Mouse (Mus musculus): ENCODE data around the gene Aoc3. TPM values are rescaled to one million over a fixed set of nuclear protein-coding genes. Genes with fewer than 3 reads are reported as not detected.
"Not testable (repeated sequence)": the region's sequence is repeated elsewhere in the genome, so short reads cannot be mapped to it uniquely, and the experiment has no call there.

The Aoc3 gene
- 100 to 1,000 TPM in 1 of 2 experiments, 10 to 100 TPM in 1; 40.0 to 124 TPM for total RNA-seq (2021)
- long read RNA-seq, experiment 1, full-length matches to known transcripts: 47 of 58 reads
- long read RNA-seq, experiment 1, partial matches to known transcripts: 9 of 58 reads
- long read RNA-seq, experiment 1, other reads (novel, unspliced or antisense): 2 of 58 reads
- long read RNA-seq, experiment 2, full-length matches to known transcripts: 1 of 12 reads
- long read RNA-seq, experiment 2, partial matches to known transcripts: 10 of 12 reads
- long read RNA-seq, experiment 2, other reads (novel, unspliced or antisense): 1 of 12 reads

GRCm38 (mm10) chr11:101330371-101330924, at the start of gene Aoc3:
Gene Aoc3 (plus strand): TSS chr11:101330605.
- DNase-seq (ENCODE audit: low spot score in 2 of 2): no peak

GRCm38 (mm10) chr11:101280837-101281236, 49.6 kb upstream of the Aoc3 start:
- no peak for DNase-seq (ENCODE audit: low spot score in 2 of 2)

- no peak for DNase-seq (ENCODE audit: low spot score in 2 of 2)
These were observed 47.5 kb upstream of the Aoc3 start for GRCm38 (mm10) chr11:101282896-101283295.

GRCm38 (mm10) chr11:101283805-101284204, 46.6 kb upstream of the Aoc3 start:
- no peak for DNase-seq (ENCODE audit: low spot score in 2 of 2)

- peak; percentile 49 to 50 for DNase-seq (ENCODE audit: low spot score in 2 of 2)
These were observed 43.1 kb upstream of the Aoc3 start for GRCm38 (mm10) chr11:101287306-101287705.

GRCm38 (mm10) chr11:101291231-101291630, 39.2 kb upstream of the Aoc3 start:
- DNase-seq (ENCODE audit: low spot score in 2 of 2): no peak

- DNase-seq (ENCODE audit: low spot score in 2 of 2): no peak
These were observed 35.2 kb upstream of the Aoc3 start for GRCm38 (mm10) chr11:101295191-101295590.

- DNase-seq (ENCODE audit: low spot score in 2 of 2): no peak
These were observed 29.5 kb upstream of the Aoc3 start for GRCm38 (mm10) chr11:101300881-101301280.

GRCm38 (mm10) chr11:101301299-101302003, 29.0 kb upstream of the Aoc3 start:
- no peak for DNase-seq (ENCODE audit: low spot score in 2 of 2)

GRCm38 (mm10) chr11:101302004-101302798, 28.2 kb upstream of the Aoc3 start, which contains the start of gene Becn1:
Gene Becn1 (minus strand): TSS chr11:101302286.
- peak; percentile 99 for DNase-seq (ENCODE audit: low spot score in 2 of 2)

GRCm38 (mm10) chr11:101307744-101308143, 22.7 kb upstream of the Aoc3 start:
- DNase-seq (ENCODE audit: low spot score in 2 of 2): no peak

- no peak for DNase-seq (ENCODE audit: low spot score in 2 of 2)
These were observed 19.3 kb upstream of the Aoc3 start for GRCm38 (mm10) chr11:101311083-101311482.

- DNase-seq (ENCODE audit: low spot score in 2 of 2): no peak
These were observed 18.3 kb upstream of the Aoc3 start for GRCm38 (mm10) chr11:101312150-101312549.

GRCm38 (mm10) chr11:101314567-101314966, 15.8 kb upstream of the Aoc3 start:
- DNase-seq (ENCODE audit: low spot score in 2 of 2): no peak

- DNase-seq (ENCODE audit: low spot score in 2 of 2): no peak
These were observed 15.2 kb upstream of the Aoc3 start for GRCm38 (mm10) chr11:101315082-101315650.

GRCm38 (mm10) chr11:101315665-101316500, 14.5 kb upstream of the Aoc3 start, which contains the start of gene Psme3:
Gene Psme3 (plus strand): TSS chr11:101316213.
- DNase-seq (ENCODE audit: low spot score in 2 of 2): peak; percentile 92 to 94

- peak; percentile 28 to 38 for DNase-seq (ENCODE audit: low spot score in 2 of 2)
These were observed 13.9 kb upstream of the Aoc3 start for GRCm38 (mm10) chr11:101316501-101316917.

- peak; percentile 50 to 71 for DNase-seq (ENCODE audit: low spot score in 2 of 2)
These were observed 6.8 kb upstream of the Aoc3 start for GRCm38 (mm10) chr11:101323609-101324008.

GRCm38 (mm10) chr11:101324763-101325162, 5.6 kb upstream of the Aoc3 start, which contains the start of gene Aoc2:
Gene Aoc2 (plus strand): TSS chr11:101325063.
- DNase-seq (ENCODE audit: low spot score in 2 of 2): no peak

GRCm38 (mm10) chr11:101325201-101325600, 5.2 kb upstream of the Aoc3 start:
- not testable (repeated sequence) for DNase-seq (ENCODE audit: low spot score in 2 of 2)
